Mouse (Mus musculus) liver, embryonic 14.5 days (tissue): ENCODE data around the gene Ldlrap1.

Experiments used
- CTCF ChIP-seq: IDR thresholded peaks from 2 replicates; pipeline ENCODE4 v1.5.1; 2016; ENCODE audit warnings: antibody characterized with exemption, low read depth, control low read depth
- EP300 ChIP-seq: IDR thresholded peaks from 2 replicates; pipeline ENCODE4 v1.6.1; 2016; ENCODE audit warnings: antibody characterized with exemption, low read depth

GRCm38 (mm10) chr4:134720371-134720770 lies 47.5 kb downstream of the Ldlrap1 start:
- TF ChIP-seq CTCF (no peak), EP300 (no peak)
